Mouse (Mus musculus): ENCODE results near the gene Pkp4. TPM values are rescaled to one million over a fixed set of nuclear protein-coding genes. Genes with fewer than 3 reads are reported as not detected.
"Not testable (repeated sequence)": the region's sequence is repeated elsewhere in the genome, so short reads cannot be mapped to it uniquely, and the experiment has no call there.

The Pkp4 gene
- polyA plus RNA-seq, 1 experiment from 2014 or later, result 23.5 TPM

GRCm38 (mm10) chr2:59373113-59373512, 212.5 kb downstream of the Pkp4 start:
- ATAC-seq (ENCODE audit: low FRiP score, low TSS enrichment), result no peak
- 90% methylated on average over 2 of the region's 2 CpGs for WGBS
- Histone ChIP-seq H3K9ac (replicated peaks; ENCODE audit: low read length) (no peak overlapping the region), H3K27ac (ENCODE audit: low read length) (no peak overlapping the region), H3K4me1 (ENCODE audit: insufficient read depth, low read length) (no peaks in the 10 kb centered on the region), H3K36me3 (ENCODE audit: insufficient read depth, low read length) (no peaks in the 10 kb centered on the region), H3K27me3 (ENCODE audit: insufficient read depth, low read length) (no peaks in the 10 kb centered on the region), H3K4me2 (replicated peaks; ENCODE audit: low read depth, low read length) (no peak overlapping the region), H3K4me3 (ENCODE audit: low read length) (no peak overlapping the region), H3K9me3 (ENCODE audit: low read length) (no peaks in the 10 kb centered on the region)

DNA sequence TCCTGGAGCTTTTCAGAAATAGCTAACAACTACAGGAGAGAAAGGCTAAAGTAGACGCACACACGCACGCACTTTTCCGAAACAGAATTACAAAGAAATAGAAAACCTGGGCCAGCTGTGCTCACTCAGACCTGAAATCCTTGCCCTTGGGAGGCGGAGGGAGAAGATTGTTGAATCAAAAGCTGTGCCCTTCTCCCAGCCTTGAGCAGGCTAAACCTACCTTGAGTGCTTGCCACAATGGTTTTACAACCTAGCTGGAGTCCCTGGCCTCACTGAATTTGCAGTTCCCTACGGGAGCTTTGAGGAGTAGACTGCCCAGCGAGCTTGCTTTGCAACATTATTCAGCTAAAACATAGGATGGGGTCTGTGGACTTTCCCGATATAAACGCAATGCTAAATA, 217.4 kb downstream of the Pkp4 start:
- WGBS, result 70% methylated on average over 9 of the region's 9 CpGs
- Histone ChIP-seq H3K9ac (replicated peaks; ENCODE audit: low read length) (no peak overlapping the region), H3K4me1 (ENCODE audit: insufficient read depth, low read length) (no peaks in the 10 kb centered on the region), H3K4me3 (ENCODE audit: low read length) (no peak overlapping the region), H3K27me3 (ENCODE audit: insufficient read depth, low read length) (no peaks in the 10 kb centered on the region), H3K36me3 (ENCODE audit: insufficient read depth, low read length) (no peaks in the 10 kb centered on the region), H3K4me2 (replicated peaks; ENCODE audit: low read depth, low read length) (no peak overlapping the region), H3K27ac (ENCODE audit: low read length) (no peak overlapping the region), H3K9me3 (ENCODE audit: low read length) (no peaks in the 10 kb centered on the region)
- ATAC-seq (ENCODE audit: low FRiP score, low TSS enrichment), result no peak

GRCm38 (mm10) chr2:59378861-59379260, 218.2 kb downstream of the Pkp4 start:
- H3K27ac ChIP-seq (ENCODE audit: low read length); H3K9me3 ChIP-seq (ENCODE audit: low read length); ATAC-seq (ENCODE audit: low FRiP score, low TSS enrichment); H3K4me3 ChIP-seq (ENCODE audit: low read length); H3K4me1 ChIP-seq (ENCODE audit: insufficient read depth, low read length); H3K27me3 ChIP-seq (ENCODE audit: insufficient read depth, low read length); H3K9ac ChIP-seq (replicated peaks; ENCODE audit: low read length); H3K36me3 ChIP-seq (ENCODE audit: insufficient read depth, low read length); H3K4me2 ChIP-seq (replicated peaks; ENCODE audit: low read depth, low read length): not testable (repeated sequence)
- WGBS, result 97% methylated on average over 15 of the region's 17 CpGs

DNA sequence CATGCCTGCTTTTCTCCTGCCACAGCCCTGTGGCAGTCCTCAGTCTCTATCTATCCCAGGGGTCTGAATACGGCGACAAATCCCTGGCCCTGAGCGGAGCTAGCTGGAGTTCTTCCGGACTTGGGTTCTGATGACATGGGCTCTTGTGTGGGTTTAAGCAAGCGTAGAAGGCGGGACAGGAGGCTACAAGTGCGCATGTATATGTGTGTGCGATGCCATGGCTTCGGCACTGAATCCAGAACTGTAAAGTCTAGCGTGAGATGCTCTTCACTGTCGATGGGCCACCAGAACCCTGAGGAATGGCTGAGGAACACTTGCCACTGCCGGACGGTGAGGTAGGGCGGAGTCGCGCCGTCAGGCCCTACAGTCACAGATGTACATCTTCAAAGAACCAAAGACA, 222.6 kb downstream of the Pkp4 start:
- Histone ChIP-seq H3K4me2 (replicated peaks; ENCODE audit: low read depth, low read length) (no peak overlapping the region), H3K27ac (ENCODE audit: low read length) (no peak overlapping the region), H3K27me3 (ENCODE audit: insufficient read depth, low read length) (no peaks in the 10 kb centered on the region), H3K4me1 (ENCODE audit: insufficient read depth, low read length) (no peaks in the 10 kb centered on the region), H3K4me3 (ENCODE audit: low read length) (no peak overlapping the region), H3K9ac (replicated peaks; ENCODE audit: low read length) (no peak overlapping the region), H3K36me3 (ENCODE audit: insufficient read depth, low read length) (no peaks in the 10 kb centered on the region), H3K9me3 (ENCODE audit: low read length) (no peaks in the 10 kb centered on the region)
- 96% methylated on average over 17 of the region's 17 CpGs for WGBS
- no peak for ATAC-seq (ENCODE audit: low FRiP score, low TSS enrichment)

DNA sequence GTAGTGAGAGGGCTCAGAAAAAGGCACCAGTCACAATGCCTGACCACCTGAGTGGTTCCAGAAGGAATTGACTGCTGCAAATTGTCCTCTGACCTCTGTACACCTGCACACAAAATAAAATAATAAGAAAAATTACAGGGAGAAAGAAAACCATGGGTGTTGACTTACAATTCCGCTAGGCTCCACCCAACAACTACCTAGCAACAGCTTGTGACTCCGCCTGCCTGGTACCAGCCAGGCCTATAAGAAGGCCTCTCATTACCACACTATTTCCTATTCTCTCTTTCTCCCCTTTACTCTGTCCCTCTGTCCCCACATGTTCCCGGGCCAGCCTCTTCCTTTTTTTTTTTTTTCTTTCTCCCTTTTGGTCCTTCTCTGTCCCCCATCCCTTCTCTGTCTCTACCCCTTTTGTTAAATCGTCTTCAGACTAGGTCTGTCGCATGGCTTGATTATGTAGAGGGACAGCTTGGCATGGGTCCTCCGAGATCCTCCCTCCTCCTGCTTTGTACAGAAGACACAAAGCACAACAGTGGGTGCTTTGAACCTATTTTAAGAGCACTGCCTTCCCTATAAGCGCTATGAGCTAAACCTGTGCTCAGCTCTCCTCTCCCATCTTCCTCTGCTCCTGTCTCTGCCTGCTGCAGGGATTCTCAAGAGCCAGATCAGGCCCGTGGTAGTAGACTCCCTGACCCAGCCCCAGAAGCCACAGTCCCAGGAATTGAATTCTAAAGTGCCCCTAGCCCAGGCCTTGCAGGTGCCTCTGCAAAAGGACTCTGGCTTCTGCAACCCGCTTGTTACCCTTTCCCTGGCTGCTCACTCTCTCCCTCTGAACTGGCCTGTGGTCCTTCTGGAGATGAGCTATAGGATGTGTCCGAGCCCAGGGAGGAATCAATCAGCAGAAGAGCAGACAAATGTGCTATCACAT, 223.5 kb downstream of the Pkp4 start:
- H3K4me1 ChIP-seq (ENCODE audit: insufficient read depth, low read length), result no peaks in the 10 kb centered on the region
- H3K4me2 ChIP-seq (replicated peaks; ENCODE audit: low read depth, low read length), result no peak overlapping the region
- no peak overlapping the region for H3K4me3 ChIP-seq (ENCODE audit: low read length)
- H3K9ac ChIP-seq (replicated peaks; ENCODE audit: low read length), result no peak overlapping the region
- H3K36me3 ChIP-seq (ENCODE audit: insufficient read depth, low read length), result no peaks in the 10 kb centered on the region
- no peaks in the 10 kb centered on the region for H3K27me3 ChIP-seq (ENCODE audit: insufficient read depth, low read length)
- H3K27ac ChIP-seq (ENCODE audit: low read length), result no peak overlapping the region
- WGBS, result 83% methylated on average over 10 of the region's 10 CpGs
- ATAC-seq (ENCODE audit: low FRiP score, low TSS enrichment), result no peak
- H3K9me3 ChIP-seq (ENCODE audit: low read length), result no peaks in the 10 kb centered on the region

- no peaks in the 10 kb centered on the region for H3K36me3 ChIP-seq (ENCODE audit: insufficient read depth, low read length)
- H3K9me3 ChIP-seq (ENCODE audit: low read length), result no peaks in the 10 kb centered on the region
- H3K4me2 ChIP-seq (replicated peaks; ENCODE audit: low read depth, low read length), result no peak overlapping the region
- H3K4me3 ChIP-seq (ENCODE audit: low read length), result no peak overlapping the region
- no peak overlapping the region for H3K27ac ChIP-seq (ENCODE audit: low read length)
- no peak overlapping the region for H3K9ac ChIP-seq (replicated peaks; ENCODE audit: low read length)
- 46% methylated on average over 4 of the region's 4 CpGs for WGBS
- no peaks in the 10 kb centered on the region for H3K4me1 ChIP-seq (ENCODE audit: insufficient read depth, low read length)
- no peaks in the 10 kb centered on the region for H3K27me3 ChIP-seq (ENCODE audit: insufficient read depth, low read length)
- no peak for ATAC-seq (ENCODE audit: low FRiP score, low TSS enrichment)
These were observed 224.7 kb downstream of the Pkp4 start for GRCm38 (mm10) chr2:59385211-59385935.

- H3K4me1 ChIP-seq (ENCODE audit: insufficient read depth, low read length), result no peaks in the 10 kb centered on the region
- no peak for ATAC-seq (ENCODE audit: low FRiP score, low TSS enrichment)
- H3K36me3 ChIP-seq (ENCODE audit: insufficient read depth, low read length), result no peaks in the 10 kb centered on the region
- H3K9me3 ChIP-seq (ENCODE audit: low read length), result no peaks in the 10 kb centered on the region
- H3K27ac ChIP-seq (ENCODE audit: low read length), result no peak overlapping the region
- WGBS, result 86% methylated on average over 5 of the region's 5 CpGs
- H3K4me2 ChIP-seq (replicated peaks; ENCODE audit: low read depth, low read length), result no peak overlapping the region
- H3K9ac ChIP-seq (replicated peaks; ENCODE audit: low read length), result no peak overlapping the region
- H3K4me3 ChIP-seq (ENCODE audit: low read length), result no peak overlapping the region
- H3K27me3 ChIP-seq (ENCODE audit: insufficient read depth, low read length), result no peaks in the 10 kb centered on the region
These were observed 229.3 kb downstream of the Pkp4 start for GRCm38 (mm10) chr2:59389971-59390370.

DNA sequence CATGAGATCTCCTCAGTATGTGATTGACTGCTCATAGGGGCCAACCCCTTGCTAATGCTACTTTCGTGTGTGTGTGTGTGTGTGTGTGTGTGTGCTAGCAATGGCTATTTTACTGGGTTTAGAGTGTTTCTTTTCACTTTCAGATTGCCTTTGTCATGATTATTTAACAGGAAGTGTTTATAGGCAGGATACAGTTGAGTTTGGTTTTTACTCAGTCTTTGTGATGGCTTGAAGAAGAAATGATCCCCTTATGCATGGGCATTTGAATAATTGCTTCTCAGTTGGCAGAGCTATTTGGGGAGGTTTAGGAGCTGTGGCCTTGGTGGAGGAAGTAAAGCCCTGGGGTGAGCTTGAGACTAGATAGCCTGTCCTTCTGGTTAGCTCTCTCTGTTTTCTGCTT, 232.5 kb downstream of the Pkp4 start:
- Histone ChIP-seq H3K9me3 (ENCODE audit: low read length) (no peaks in the 10 kb centered on the region), H3K27me3 (ENCODE audit: insufficient read depth, low read length) (no peaks in the 10 kb centered on the region), H3K4me2 (replicated peaks; ENCODE audit: low read depth, low read length) (no peak overlapping the region), H3K9ac (replicated peaks; ENCODE audit: low read length) (no peak overlapping the region), H3K4me3 (ENCODE audit: low read length) (no peak overlapping the region), H3K36me3 (ENCODE audit: insufficient read depth, low read length) (no peaks in the 10 kb centered on the region), H3K27ac (ENCODE audit: low read length) (no peak overlapping the region), H3K4me1 (ENCODE audit: insufficient read depth, low read length) (no peaks in the 10 kb centered on the region)
- WGBS, result 90% methylated on average over 1 of the region's 1 CpGs
- no peak for ATAC-seq (ENCODE audit: low FRiP score, low TSS enrichment)

- Histone ChIP-seq H3K9me3 (ENCODE audit: low read length) (no peaks in the 10 kb centered on the region), H3K4me3 (ENCODE audit: low read length) (no peak overlapping the region), H3K36me3 (ENCODE audit: insufficient read depth, low read length) (no peaks in the 10 kb centered on the region), H3K4me1 (ENCODE audit: insufficient read depth, low read length) (no peaks in the 10 kb centered on the region), H3K4me2 (replicated peaks; ENCODE audit: low read depth, low read length) (no peak overlapping the region), H3K9ac (replicated peaks; ENCODE audit: low read length) (no peak overlapping the region), H3K27me3 (ENCODE audit: insufficient read depth, low read length) (no peaks in the 10 kb centered on the region), H3K27ac (ENCODE audit: low read length) (no peak overlapping the region)
- ATAC-seq (ENCODE audit: low FRiP score, low TSS enrichment), result no peak
- WGBS, result 97% methylated on average over 4 of the region's 4 CpGs
These were observed 234.0 kb downstream of the Pkp4 start for GRCm38 (mm10) chr2:59394651-59395050.

- not testable (repeated sequence) for H3K4me3 ChIP-seq (ENCODE audit: low read length); H3K27me3 ChIP-seq (ENCODE audit: insufficient read depth, low read length); ATAC-seq (ENCODE audit: low FRiP score, low TSS enrichment); H3K9ac ChIP-seq (replicated peaks; ENCODE audit: low read length); H3K36me3 ChIP-seq (ENCODE audit: insufficient read depth, low read length); H3K9me3 ChIP-seq (ENCODE audit: low read length); H3K27ac ChIP-seq (ENCODE audit: low read length); H3K4me2 ChIP-seq (replicated peaks; ENCODE audit: low read depth, low read length); H3K4me1 ChIP-seq (ENCODE audit: insufficient read depth, low read length)
- WGBS, result 70% methylated on average over 1 of the region's 1 CpGs
These were observed 234.6 kb downstream of the Pkp4 start for GRCm38 (mm10) chr2:59395160-59395650.
